Mouse (Mus musculus) yolk sac, embryonic 10.5 days (tissue): ENCODE data around the gene Rasal1.
A peak's percentile ranks its signal among the peaks of the same experiment; 100 is the strongest.

Source experiments
- DNase-seq: peaks from one replicate; pipeline ENCODE4 v3.0.0-alpha.2; 2017; ENCODE audit warnings: low spot score

Rasal1 gene

DNA sequence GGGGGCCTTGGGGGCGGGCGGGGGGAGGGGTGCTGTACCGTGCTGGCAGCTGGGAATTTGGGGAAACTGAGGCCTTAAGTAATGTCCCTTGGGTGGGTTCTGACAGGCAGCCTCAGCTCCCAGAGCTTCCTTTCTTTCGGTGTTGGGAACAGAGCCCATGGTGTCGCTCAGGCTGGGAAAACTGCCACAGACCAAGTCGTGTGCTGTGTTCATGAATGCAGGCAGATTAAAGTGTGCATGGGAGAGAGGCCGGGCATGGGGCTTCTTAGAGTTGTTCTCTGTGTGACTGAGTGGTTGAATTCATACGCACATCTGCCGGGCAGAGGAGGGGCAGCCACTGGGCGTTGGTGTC is 26.8 kb upstream of the Rasal1 start:
- no peak for DNase-seq

DNA sequence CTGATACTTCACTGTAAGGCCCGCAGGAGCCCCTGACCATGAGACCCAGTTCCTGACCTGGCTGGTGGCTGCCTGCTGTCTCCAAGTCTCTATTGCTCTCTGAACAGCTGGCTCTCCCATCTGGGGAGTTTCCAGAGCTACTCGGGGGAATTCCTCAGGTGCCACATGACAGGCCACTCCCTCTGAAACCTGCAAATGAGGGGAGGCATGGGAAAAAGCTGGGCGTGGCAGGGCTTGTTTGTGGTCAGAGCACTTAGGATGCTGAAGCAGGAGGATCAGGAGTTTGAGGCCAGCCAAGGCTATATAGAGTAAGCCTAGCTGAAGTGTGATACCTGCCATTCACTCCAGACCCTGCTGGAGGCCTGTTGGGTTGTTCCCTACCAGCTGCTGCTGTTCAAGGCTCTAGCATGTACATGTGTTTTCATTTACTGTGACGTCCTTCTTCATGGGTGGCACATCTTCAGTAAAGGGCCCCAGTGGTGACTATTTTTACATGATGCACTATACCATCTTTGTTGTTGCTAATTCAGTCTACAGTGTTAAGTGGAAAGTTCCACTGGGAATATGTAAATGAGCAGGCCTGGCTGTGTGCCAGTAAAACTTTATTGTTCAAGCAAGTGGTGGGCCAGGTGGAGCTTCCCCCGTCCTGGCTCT is 26.3 kb upstream of the Rasal1 start:
- no peak for DNase-seq

DNA sequence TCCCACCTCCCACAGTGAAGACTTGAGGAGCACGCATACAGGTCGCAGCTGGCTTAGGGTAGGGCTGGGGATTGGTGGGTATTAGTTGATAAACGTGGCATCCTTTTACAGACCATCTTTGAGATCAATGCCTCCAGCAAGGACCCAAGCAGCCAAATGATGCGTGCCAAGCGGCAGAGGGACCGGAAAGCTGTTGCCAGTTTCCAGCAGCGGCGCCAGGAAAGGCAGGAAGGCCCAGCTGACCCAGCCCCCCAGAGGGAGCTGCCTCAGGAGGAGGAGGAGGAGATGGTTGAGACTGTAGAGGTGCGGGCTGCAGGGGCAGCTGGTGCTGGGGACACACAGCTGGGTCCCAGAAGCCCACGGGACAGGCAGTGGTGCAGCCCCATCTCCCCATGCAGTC is 24.2 kb upstream of the Rasal1 start:
- DNase-seq, result no peak

DNA sequence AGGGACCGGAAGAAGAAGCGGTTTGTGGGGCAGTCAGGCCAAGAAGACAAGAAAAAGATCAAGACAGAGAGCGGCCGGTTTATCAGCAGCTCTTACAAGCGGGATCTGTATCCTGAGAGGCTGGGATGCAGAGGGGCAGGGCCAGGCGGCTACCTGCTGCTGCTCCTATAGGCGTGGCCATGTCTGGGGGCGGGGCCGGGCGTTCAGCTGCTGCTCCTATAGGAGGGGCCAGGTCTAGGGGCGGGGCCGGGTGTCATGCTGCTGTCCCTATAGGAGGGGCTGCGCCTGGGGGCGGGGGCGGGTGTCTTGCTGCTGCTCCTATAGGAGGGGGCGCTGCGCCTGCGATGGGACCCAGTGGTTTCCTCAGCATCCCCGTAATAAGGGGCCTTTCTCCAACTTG is 22.2 kb upstream of the Rasal1 start:
- DNase-seq, result peak; percentile 60

DNA sequence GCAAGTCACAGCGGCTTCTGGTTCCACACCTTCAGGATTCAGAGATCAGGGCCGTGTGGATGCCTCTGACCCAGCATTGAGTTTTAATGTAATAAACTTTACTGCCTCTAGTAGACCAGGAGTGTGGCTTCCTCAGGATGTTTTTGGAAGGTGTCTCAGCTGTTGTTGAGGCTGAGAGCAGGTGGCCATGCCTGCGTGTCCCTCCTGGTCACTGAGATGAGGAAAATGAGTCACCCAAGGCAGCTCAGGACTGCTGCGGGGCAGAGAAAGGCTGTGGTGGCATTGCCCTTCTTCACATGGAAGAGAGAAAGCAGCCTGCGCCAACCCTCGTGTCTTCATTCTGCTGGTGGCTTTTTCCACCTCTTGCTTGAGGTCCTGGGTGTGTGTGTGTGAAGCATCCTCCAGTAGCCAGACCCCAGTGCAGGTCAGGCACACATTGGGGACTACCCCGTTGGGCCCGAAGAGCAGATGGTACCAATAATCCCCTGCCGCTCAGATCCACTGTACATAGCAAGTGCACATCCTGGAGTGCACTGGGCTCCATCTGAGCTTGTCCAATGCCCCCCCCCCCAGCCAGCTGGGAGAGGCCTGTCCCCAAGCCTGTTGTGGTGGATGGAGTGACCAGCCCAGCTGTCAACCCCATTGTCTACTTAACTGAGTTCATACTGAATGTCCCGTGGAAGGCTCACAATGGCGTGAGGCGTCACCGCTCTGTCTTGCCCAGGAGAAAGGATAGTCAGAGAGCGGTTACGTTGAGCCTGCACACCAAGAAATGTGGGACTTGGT is 20.9 kb upstream of the Rasal1 start:
- no peak for DNase-seq

DNA sequence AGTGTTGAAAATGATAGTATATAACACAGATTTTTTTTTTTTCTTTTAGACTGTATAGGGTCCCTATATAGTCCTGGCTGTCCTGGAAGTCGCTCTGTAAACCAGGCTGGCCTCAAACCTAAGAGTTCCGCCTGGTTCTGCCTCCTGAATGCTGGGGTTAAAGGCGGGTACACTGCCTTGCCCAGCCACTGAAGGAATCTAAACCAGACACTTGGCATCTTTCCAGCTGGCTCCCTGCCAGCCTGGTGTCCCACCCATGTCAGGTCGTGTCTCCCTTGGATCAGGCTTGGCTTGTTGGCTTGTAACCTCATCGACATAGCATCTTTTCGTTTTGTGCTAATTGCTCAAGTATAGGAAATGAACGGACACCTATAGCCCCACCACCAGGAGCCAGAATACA is 20.0 kb upstream of the Rasal1 start:
- DNase-seq, result no peak

DNA sequence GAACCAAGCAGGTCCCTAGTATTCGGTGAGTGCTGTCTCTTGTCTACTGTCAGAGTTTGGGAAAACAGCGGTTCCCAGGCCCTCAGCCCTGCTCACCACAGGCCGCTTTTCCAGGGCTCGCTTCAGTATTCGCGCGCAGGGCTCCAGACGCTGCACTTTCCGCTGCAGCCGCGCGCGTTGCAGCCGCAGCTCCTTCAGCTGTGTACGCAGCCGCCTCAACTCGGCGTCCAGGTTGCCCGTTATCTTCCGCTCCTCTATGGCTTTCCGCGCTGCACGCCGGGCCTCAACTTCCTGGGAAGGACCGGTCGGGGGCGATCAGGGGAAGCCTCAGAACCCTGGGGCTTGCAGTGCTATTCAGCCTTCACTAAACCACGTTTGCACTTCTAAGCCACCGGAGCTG is 17.5 kb upstream of the Rasal1 start:
- DNase-seq, result no peak

DNA sequence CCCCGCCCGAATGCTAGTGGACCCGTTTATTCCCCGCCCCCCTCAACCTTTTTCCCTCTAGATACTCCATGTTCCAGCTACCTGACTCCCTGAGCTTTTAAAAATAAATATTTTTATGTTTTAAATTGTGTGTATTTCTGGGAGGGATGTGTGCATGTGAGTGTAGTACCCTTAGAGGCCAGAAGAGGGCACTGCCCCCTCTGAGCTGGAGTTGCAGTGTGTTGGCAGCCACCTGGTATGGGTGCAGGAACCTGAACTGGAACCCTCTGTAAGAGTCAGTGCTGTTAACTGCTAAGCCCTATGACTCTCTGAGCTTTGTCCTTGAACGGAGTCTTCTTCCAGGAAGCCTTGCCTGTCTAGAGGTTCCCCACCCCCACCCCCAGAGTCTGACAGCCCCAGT is 16.7 kb upstream of the Rasal1 start:
- no peak for DNase-seq

DNA sequence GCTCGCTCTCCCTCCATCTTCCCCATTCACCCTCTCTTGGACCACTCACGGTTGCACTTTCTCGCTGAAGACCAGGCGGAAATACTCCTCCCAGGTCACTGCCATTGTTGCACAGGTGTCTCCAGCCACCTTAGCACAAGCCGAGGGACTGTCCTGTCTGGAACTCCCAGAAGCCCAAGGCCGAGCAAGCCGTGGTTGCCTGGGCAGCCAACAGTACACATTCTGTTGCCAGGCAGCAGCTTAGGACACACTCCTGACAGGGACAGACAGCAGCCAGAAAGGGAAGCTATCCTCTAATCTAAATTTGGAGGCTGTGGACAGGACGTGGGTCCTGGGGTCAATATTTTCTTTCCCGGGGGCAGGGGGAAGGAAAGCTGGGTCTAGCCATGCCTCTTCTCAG is 14.5 kb upstream of the Rasal1 start, which contains the start of gene Cfap73:
TSS of gene Cfap73 (minus strand) at position 105 of the 400 bp plus-strand sequence.
- DNase-seq, result no peak

DNA sequence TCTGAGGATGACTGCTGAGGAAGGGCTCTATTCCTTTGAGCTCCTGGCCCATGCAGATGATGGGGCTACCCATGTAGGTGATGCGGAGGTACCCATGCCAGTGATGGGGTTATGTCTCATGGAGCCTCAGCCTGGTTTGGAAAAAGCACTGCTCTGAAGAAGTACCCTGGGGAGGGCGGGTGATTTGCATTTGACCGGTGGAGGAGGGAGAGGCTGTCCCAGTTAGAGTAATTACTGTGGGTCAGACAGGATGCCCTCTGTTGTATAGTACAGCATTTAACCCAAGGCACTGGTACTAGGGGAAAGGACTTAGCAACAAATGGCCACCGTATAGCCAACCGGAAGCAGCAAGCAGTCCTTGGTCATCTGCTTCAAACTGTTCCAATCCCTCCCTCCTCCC is 13.8 kb upstream of the Rasal1 start:
- no peak for DNase-seq

DNA sequence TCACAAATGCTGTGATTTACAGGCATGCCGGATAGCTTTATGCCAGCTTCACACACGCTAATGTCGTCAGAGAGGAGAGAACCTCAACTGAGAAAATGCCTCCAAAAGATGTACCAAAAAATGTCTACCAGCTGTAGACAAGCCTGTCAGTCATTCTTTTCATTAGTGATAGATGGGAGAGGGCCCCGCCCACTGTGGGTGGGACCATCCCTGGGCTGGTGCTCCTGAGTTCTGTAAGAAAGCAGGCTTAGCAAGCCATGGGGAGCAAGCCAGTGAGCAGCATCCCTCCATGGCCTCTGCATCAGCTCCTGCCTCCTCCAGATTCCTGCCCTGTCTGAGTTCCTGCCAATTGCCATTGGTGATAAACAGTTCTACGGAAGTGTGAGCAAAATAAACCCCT is 13.0 kb upstream of the Rasal1 start:
- no peak for DNase-seq

DNA sequence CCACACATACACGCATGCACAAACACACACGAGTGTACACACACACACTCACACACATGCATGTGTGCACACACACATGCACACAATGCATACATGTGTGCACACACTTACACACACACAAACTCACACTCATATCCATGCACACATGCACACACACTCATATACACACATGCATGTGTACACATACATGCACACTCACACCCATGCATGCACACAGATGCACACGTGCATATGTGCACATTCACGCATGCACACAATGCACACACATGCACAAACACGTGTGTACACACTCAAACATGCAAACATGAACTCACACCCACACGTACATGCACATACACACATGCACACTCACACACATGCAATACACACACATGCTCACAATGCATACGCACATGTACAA is 8.5 kb upstream of the Rasal1 start:
- no peak for DNase-seq

DNA sequence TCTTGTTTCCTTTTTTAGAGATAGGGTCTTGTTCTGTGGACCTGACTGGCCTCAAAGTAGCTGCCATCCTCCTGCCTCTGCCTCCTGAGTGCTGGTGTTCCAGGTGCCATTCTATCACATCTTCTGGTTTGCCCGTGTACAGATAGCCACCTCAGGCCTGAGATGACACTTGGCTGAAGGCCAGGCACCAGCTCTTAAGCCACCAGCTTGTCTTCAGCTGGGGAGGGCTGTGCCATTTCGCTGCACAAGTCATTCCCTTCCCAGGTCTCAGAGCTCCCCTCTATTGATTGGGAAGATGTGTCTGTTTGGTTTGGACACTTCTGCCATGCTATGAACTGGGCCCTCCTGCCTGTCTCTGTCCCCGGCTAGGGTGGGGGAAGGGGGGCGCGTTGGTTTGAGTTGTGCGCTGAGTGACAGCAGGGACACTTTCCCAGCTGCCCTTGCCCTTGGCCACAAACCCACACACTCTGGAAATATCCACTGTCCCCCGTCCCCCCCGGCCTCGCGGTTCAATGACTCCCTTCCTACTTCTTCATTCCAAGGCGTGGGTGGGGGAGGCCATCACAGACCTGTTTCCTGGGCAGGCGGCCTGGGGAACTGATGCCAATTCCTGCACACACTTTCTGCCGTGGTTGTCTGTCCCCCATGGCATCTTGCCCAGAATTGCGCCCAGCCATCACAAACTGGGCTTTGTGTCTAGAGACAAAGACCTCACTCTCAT is 5.1 kb upstream of the Rasal1 start:
- DNase-seq, result no peak

DNA sequence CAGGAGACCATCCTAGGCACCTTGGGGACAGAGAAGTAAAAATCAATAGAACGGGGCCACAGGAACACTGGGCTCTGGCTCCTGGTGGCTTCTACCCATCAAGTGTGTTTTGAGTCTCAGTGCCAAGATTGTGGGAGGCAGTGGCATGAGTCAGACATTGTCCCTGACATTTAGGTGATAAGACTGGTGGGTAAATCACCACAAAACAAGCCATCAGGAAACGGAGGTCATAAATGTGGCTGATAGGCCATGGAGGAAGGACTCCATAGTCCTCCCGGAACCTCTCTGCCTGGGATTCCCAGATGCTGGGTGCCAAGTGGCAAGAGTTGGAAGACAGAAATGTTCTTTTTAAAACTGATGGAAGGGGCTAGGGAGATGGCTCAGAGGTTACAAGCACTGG is 4.4 kb upstream of the Rasal1 start:
- DNase-seq, result no peak

DNA sequence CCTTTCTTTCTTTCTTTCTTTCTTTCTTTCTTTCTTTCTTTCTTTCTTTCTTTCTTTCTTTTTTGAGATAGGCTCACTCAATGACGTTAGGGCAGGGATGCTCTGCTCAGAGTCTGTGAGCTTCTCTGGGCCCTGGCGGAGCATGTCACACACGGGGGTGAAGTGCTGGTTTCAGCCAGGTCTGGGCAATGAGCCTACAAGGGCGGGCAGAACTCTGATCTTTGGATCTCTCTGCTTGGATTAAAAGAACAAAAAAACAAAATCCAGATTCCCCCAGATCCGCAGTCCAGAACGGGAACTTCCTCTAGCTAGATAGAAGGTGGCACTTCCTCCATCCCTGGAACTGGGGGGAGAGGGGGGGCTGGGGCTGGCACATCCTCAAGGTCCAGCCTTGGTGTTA is 2.8 kb upstream of the Rasal1 start:
- no peak for DNase-seq

DNA sequence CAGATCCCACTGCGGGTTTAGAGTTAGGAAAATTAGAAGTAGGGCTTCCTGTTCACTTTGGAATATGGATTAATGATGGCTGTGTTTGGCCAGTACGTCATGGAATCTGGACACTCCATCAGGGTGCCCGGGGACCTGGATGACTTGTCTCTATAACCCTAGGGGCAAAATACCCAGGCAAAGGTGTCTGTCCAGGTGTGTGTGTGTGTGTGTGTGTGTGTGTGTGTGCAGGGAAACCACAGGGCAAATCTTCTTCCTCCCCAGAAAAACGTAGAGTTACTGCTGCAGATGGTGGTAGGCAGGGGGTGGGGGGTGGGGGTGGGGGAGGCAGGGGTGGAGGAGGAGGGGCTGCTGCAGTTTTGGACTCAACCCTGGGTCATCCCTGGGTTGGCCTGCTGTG is 1.3 kb upstream of the Rasal1 start:
- no peak for DNase-seq

DNA sequence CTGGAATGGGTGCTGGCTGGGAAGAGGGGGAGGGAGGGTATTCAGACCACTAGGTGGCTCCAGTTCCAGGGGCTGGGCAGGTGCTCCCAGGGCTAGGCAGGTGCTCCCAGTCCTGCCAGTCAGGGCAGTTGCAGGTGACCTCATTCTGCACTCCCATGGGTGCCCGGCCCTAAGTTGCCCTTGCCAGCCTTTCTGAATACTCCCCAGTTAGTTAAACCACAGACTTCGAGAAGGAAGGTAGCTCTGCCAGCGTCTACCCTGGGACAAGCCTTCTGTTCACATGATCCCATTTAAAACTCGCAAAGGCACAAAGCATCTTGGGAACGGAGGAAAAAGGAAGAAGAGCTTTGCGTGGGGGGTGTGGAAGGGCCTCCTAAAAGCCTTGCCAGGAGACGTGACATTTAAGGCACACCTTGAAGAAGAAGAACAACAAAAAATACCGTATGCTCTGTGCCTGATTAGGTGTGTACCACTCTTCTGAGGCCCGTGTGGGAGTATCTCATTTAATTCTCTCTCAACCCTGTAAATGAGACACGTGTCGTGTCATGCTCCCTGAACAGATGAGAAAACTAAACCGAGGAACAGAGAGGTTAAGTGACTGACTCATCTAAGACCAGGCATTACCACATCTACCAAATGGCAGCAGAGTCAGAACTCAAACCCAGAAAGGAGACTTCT is 659 bp upstream of the Rasal1 start:
- DNase-seq, result no peak

DNA sequence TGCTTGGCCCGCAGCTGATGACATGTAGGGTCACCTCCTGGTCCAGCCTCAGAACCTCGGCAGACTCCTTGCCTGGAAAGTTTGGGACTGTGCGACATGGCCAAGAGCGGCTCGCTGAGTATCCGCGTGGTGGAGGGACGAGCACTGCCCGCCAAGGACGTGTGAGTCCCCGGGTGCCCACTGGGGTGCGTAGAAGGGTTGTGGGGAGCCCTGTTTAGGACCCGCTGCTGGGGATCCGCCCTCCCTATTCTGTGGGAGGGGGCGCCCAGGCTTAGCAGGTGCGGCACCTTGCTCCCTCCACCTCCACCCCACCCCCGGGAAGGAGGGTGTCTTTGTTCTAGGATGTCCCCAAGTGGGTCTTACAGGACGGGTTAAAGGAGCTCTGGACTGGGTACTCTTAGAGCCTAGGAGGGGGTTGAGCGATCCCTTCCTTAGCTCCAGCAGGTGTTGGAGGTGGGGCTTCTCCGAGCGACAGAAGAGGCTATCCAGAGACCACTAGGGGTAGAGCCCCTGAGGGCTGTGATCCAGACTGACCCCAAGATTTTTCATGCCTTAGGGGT is 842 bp downstream of the Rasal1 start:
- no peak for DNase-seq

DNA sequence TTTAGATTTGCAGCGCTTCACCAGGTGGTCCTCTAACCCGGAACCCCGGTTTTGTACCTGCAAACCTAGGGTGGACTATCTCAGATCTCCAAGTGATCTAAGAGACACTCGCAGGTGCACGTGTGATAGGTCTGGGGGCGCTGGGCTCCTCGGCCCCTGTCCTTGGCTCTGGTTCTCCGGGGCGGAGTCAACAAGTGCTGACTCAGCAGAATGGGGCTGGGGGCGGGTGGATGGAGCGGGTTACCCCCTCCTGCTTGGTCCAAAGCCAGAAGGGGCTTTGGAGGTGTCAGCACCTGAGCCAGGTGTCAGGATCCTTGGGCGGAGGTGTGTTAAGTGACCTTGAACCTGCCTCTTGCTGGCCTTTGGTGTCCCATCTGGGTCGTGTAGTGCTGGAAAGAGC is 1.3 kb downstream of the Rasal1 start:
- DNase-seq, result peak; percentile 50

DNA sequence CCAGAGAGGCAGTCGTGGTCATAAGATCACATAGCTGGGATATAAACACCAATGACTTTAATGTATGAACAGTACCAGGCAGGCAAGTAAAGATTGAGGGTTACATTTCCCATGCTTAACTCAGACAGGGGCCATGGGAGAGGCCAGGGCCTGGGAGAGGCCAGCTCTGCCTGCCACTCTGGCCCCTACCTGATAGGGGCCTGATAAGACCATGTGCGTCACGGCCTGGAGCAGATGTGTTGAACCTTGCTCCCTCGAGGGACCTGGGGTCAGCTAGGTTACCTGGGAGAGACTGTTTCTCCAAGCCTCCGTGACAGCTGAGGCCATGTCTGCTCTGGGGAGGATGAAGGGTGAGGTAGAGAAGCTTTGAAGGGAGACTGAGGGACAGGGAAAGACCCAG is 2.6 kb downstream of the Rasal1 start:
- DNase-seq, result peak; percentile 85

DNA sequence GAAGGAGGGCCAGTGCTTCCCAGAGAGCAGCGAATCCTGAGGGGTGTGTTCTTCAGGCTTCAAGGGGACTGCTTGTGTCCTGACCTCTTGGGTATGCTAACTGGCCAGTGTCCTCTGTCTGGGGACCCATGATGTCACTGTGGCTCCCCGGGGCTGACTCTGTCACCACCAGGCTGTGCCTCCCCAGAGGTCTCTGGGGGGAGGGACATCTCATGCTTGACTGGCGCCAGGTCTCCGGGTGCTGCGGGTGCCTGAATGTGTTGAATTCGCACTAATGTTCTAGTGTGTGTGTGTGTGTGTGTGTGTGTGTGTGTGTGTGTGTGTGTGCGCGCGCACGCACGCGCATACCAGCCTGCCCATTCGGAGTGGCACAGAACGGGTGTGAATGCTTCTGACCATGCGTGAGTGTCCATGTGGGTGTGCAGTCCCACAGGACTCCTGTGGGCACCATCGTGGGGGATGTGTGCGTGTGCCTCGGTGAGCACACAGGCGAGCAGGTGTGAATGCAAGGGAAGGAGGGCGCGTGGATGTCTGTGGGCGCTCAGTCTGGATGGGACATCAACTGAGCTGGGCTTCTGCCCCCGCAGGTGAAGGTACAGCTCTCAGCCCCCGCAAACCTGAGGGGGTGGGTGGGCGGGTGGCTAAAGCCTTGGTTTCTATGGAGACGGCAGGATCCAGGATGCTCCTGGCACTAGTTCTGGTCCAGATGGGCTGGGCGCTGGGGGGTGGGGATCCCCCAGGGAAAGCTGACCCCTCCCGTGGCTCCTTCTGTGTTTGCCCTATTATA is 4.5 kb downstream of the Rasal1 start:
- no peak for DNase-seq

DNA sequence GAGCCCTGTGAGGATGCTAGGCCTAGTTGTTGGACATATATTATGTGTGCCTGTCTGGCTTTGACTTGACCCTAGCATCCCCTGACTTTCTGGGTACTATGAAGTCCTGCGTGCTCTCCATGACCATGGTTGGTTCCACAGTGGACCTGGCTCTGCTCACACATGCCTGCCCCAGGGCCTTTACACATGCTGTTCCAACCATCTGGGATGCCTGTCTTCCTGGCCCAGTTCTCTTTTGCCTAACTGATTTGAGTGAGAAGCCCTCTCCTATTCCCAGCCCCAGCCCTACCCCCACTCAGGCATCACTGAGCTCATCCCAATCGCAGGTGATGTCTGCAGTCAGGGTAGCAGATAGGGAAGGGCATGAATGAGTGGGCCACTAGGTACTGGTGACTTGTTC is 5.3 kb downstream of the Rasal1 start:
- DNase-seq, result no peak
